ENCODE assay signal across 27 mouse cellular contexts in genomic region chr4:7687231-7687630, GRCm38 (mm10).
DNase-seq lines count a peak whose midpoint lies in the region; ATAC-seq and TF ChIP-seq lines count a peak whose summit lies in the region.
"Had no signal": no experiment of that assay in that cellular context is flagged by ENCODE, and none has a peak within 500 bp of the region (broad histone marks: within the 10 kb centered on the region; RNA-seq: fewer than 3 reads in every experiment).

No protein-coding gene starts in this region.

- DNase-seq in induced T-regulatory cell, adult 2 months (ENCODE audit: low read depth) = peak; percentile 23
- peak; percentile 44 for DNase-seq in thymus, postnatal 0 days (ENCODE audit: low spot score)
- peak; percentile 33 for DNase-seq in thymus, postnatal 4 days
- no peak for DNase-seq in urinary bladder, postnatal 25 days (ENCODE audit: low spot score)
- DNase-seq in urinary bladder, postnatal 14 days (ENCODE audit: low spot score) = no peak
- no peak for DNase-seq in cerebellum, adult 9-10 months
- DNase-seq: adrenal gland, adult 8-10 months; cerebellum, adult 2 months; cerebellum, postnatal 25 days; heart, postnatal 36 days; kidney, adult 18-20 months; kidney, postnatal 36 days; left cerebral cortex, postnatal 4 days; lung, adult 2 months; lung, postnatal 10 days; retina, postnatal 1 day; right cerebral cortex, postnatal 25 days had no signal

- H3K9me3 ChIP-seq in intestine, postnatal 0 days (ENCODE audit: control insufficient read depth) = no peaks in the 10 kb centered on the region
- no peaks in the 10 kb centered on the region for H3K9me3 ChIP-seq in intestine, embryonic 15.5 days
- H3K9me3 ChIP-seq: embryonic facial prominence, embryonic 12.5 days; forebrain, embryonic 15.5 days; hindbrain, embryonic 12.5 days; midbrain, embryonic 13.5 days; stomach, embryonic 15.5 days had no signal

- no peak overlapping the region for H3K27ac ChIP-seq in intestine, postnatal 0 days (ENCODE audit: low read depth, low read length)
- no peak overlapping the region for H3K27ac ChIP-seq in intestine, embryonic 15.5 days
- H3K27ac ChIP-seq: embryonic facial prominence, embryonic 12.5 days; forebrain, embryonic 15.5 days; hindbrain, embryonic 12.5 days; hindbrain, postnatal 0 days; liver, embryonic 14.5 days; macrophage; midbrain, embryonic 13.5 days; stomach, embryonic 15.5 days had no signal

- no peak overlapping the region for H3K4me2 ChIP-seq in intestine, postnatal 0 days (replicated peaks; ENCODE audit: low read depth)
- H3K4me2 ChIP-seq in intestine, embryonic 15.5 days (replicated peaks) = no peak overlapping the region
- H3K4me2 ChIP-seq: embryonic facial prominence, embryonic 12.5 days; forebrain, embryonic 15.5 days; hindbrain, embryonic 12.5 days; midbrain, embryonic 13.5 days; stomach, embryonic 15.5 days had no signal

- 70% methylated on average over 1 of the region's 1 CpGs for WGBS in intestine, postnatal 0 days
- 72% methylated on average over 1 of the region's 1 CpGs for WGBS in intestine, embryonic 15.5 days

- TF ChIP-seq CTCF in intestine, postnatal 0 days (IDR thresholded peaks at IDR 0.05; ENCODE audit: low read depth) = peak; percentile 32

- no peak overlapping the region for H3K9ac ChIP-seq in intestine, postnatal 0 days (ENCODE audit: low read depth, low read length)
- H3K9ac ChIP-seq in intestine, embryonic 15.5 days = no peak overlapping the region
- H3K9ac ChIP-seq: embryonic facial prominence, embryonic 12.5 days; forebrain, embryonic 15.5 days; hindbrain, embryonic 12.5 days; liver, embryonic 14.5 days; midbrain, embryonic 13.5 days; stomach, embryonic 15.5 days had no signal

- no peaks in the 10 kb centered on the region for H3K36me3 ChIP-seq in intestine, postnatal 0 days (ENCODE audit: control insufficient read depth, insufficient read depth)
- no peaks in the 10 kb centered on the region for H3K36me3 ChIP-seq in intestine, embryonic 15.5 days
- H3K36me3 ChIP-seq: embryonic facial prominence, embryonic 12.5 days; forebrain, embryonic 15.5 days; hindbrain, embryonic 12.5 days; midbrain, embryonic 13.5 days; stomach, embryonic 15.5 days had no signal

- H3K4me3 ChIP-seq in intestine, postnatal 0 days (ENCODE audit: low read depth, low read length) = no peak overlapping the region
- no peak overlapping the region for H3K4me3 ChIP-seq in intestine, embryonic 15.5 days (replicated peaks)
- H3K4me3 ChIP-seq: embryonic facial prominence, embryonic 12.5 days; forebrain, embryonic 15.5 days; hindbrain, embryonic 12.5 days; midbrain, embryonic 13.5 days; stomach, embryonic 15.5 days had no signal

- no peaks in the 10 kb centered on the region for H3K27me3 ChIP-seq in intestine, postnatal 0 days (replicated peaks; ENCODE audit: control insufficient read depth, insufficient read depth, low read length)
- no peaks in the 10 kb centered on the region for H3K27me3 ChIP-seq in intestine, embryonic 15.5 days (replicated peaks)
- H3K27me3 ChIP-seq: embryonic facial prominence, embryonic 12.5 days; forebrain, embryonic 15.5 days; hindbrain, embryonic 12.5 days; midbrain, embryonic 13.5 days; stomach, embryonic 15.5 days had no signal

- H3K4me1 ChIP-seq in intestine, postnatal 0 days (replicated peaks; ENCODE audit: control insufficient read depth, insufficient read depth, low read length) = no peaks in the 10 kb centered on the region
- no peaks in the 10 kb centered on the region for H3K4me1 ChIP-seq in intestine, embryonic 15.5 days (replicated peaks)
- H3K4me1 ChIP-seq: embryonic facial prominence, embryonic 12.5 days; forebrain, embryonic 15.5 days; hindbrain, embryonic 12.5 days; midbrain, embryonic 13.5 days; stomach, embryonic 15.5 days had no signal

- ATAC-seq in intestine, postnatal 0 days = no peak
- no peak for ATAC-seq in intestine, embryonic 15.5 days
- ATAC-seq: forebrain, embryonic 15.5 days; hindbrain, postnatal 0 days; midbrain, embryonic 13.5 days had no signal

Comparison
In these comparisons a context has a peak if more than half of its experiments do, and no peak if none do; other contexts are left out.
1. DNase-seq: peak in induced T-regulatory cell, adult 2 months (single experiment), thymus, postnatal 0 days (single experiment) and thymus, postnatal 4 days (single experiment); none in urinary bladder, postnatal 25 days (single experiment), urinary bladder, postnatal 14 days (single experiment) and cerebellum, adult 9-10 months (single experiment).